Mouse (Mus musculus) central nervous system, embryonic 18 days (tissue): ENCODE data around the gene Gm7168. TPM values are rescaled to one million over a fixed set of nuclear protein-coding genes. Genes with fewer than 3 reads are reported as not detected.

Experiments
- polyA plus RNA-seq: library from polyadenylated mRNA; depleted of rRNA; stranded (reverse); fragments of >200 nt; gene quantifications from 2 replicates; pipeline ENCODE4 v1.2.3, GENCODE M21; 2012; rRNA removed

Gene Gm7168
- polyA plus RNA-seq = 0.03 TPM in 1 of 2 replicates, not detected in the other

DNA sequence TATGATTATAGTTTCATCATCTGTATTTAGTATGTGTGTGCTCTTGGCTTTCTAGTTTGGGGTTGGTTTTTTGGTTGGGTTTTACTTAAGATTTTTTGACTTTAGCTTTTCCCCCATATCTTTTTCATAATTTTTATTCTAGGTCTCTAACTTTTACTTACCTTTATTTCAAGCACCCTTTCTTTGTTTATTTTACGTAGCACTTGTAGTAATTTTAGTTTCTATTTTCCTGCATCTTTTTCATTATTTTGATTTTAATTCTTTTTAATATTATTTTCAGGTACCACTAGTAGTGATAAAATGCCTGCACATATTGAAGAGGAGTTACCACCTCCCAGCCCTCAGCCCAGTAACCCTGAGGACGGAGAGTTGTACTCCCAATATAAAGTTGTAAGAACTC is at the start of gene Gm7168:
Gene Gm7168 (plus strand): TSS at position 301 of the 400 bp plus-strand sequence.

Other genes with a start within 250 kb of the Gm7168 start
- 112 TPM in 2 replicates for gene Afdn, start 187.8 kb upstream of the Gm7168 start, polyA plus RNA-seq
- gene Tcte2, start 186.5 kb upstream of the Gm7168 start, polyA plus RNA-seq = 15.9 and 18.4 TPM in 2 replicates
- not detected in 2 replicates for gene Gm7356, start 55.3 kb downstream of the Gm7168 start, polyA plus RNA-seq
- gene Gm7358, start 111.2 kb downstream of the Gm7168 start, polyA plus RNA-seq = not detected in 2 replicates